Mouse (Mus musculus): ENCODE data around the gene Cnr2.

GRCm38 (mm10) chr4:135946278-135946658 lies 51.1 kb downstream of the Cnr2 start, which contains the start of gene Hmgcl:
- TF ChIP-seq CTCF (conservative IDR thresholded peaks at IDR 0.05; ENCODE audit: low read length): no peak
- no peak for TF ChIP-seq POU5F1 (IDR thresholded peaks at IDR 0.05; ENCODE audit: borderline replicate concordance, low read length)

Data from E14TG2a.4 (cell line).